Mouse (Mus musculus) gastrocnemius, adult 2 months (tissue): ENCODE measurements at regions not wholly inside any gene's neighbourhood (a gene's known extent, or its start where the extent isn't known, plus 50 kb on each side); places are given as distances from the start of the nearest gene placed in this dataset.

Experiments used
- DNase-seq: peaks from one replicate; pipeline ENCODE4 v3.0.0; 2022
- H3K27ac ChIP-seq: fragments of 200-600 bp; 2 replicates; pipeline ENCODE4 v1.8.1; 2022; ENCODE audit warnings: mild to moderate bottlenecking
- H3K4me3 ChIP-seq: fragments of 200-600 bp; 2 replicates; pipeline ENCODE4 v1.8.1; 2022; ENCODE audit warnings: mild to moderate bottlenecking, moderate library complexity
- CTCF ChIP-seq: fragments of 200-600 bp; IDR thresholded peaks from 2 replicates; pipeline ENCODE4 v1.8.1; 2022; ENCODE audit warnings: antibody characterized with exemption, mild to moderate bottlenecking, moderate library complexity
- intact Hi-C: fragments of 180-260 bp; cut with DNase I; formaldehyde crosslinking; loops from one replicate; pipeline ENCODE4 v1.15.1; 2025

- Histone ChIP-seq H3K27ac (no peak overlapping the region), H3K4me3 (no peak overlapping the region)
- intact Hi-C loops = no loop called here
- DNase-seq = no peak
- TF ChIP-seq CTCF = no peak
These were observed 190.3 kb upstream of the Ppargc1a start for GRCm38 (mm10) chr5:51757864-51758263.

GRCm38 (mm10) chr5:51752024-51752423, 184.5 kb upstream of the Ppargc1a start:
- intact Hi-C loops = no loop called here
- TF ChIP-seq CTCF = no peak

GRCm38 (mm10) chr5:51750456-51750855, 182.9 kb upstream of the Ppargc1a start:
- intact Hi-C loops = no loop called here
- DNase-seq = no peak
- Histone ChIP-seq H3K4me3 (no peak overlapping the region), H3K27ac (no peak overlapping the region)
- no peak for TF ChIP-seq CTCF

More at GRCm38 (mm10) chr5:51752024-51752423, 184.5 kb upstream of the Ppargc1a start:
- DNase-seq = no peak
- no peak overlapping the region for H3K27ac ChIP-seq
- H3K4me3 ChIP-seq = no peak overlapping the region

- no peak overlapping the region for H3K4me3 ChIP-seq
- H3K27ac ChIP-seq = no peak overlapping the region
- DNase-seq = no peak
- intact Hi-C loops = loop anchor here (10.0 kb wide), 1 partner anchor 324 kb away; no protein-coding TSS in a partner anchor
- TF ChIP-seq CTCF = no peak
These were observed 173.4 kb upstream of the Ppargc1a start for GRCm38 (mm10) chr5:51740893-51741292.

- H3K27ac ChIP-seq = no peak overlapping the region
- intact Hi-C loops = no loop called here
- DNase-seq = no peak
- TF ChIP-seq CTCF = no peak
- H3K4me3 ChIP-seq = no peak overlapping the region
These were observed 162.7 kb upstream of the Ppargc1a start for GRCm38 (mm10) chr5:51730241-51730640.

- Histone ChIP-seq H3K27ac (no peak overlapping the region), H3K4me3 (no peak overlapping the region)
- intact Hi-C loops = no loop called here
- no peak for DNase-seq
- no peak for TF ChIP-seq CTCF
These were observed 162.2 kb upstream of the Ppargc1a start for GRCm38 (mm10) chr5:51729771-51730170.

GRCm38 (mm10) chr5:51726762-51727161, 159.2 kb upstream of the Ppargc1a start:
- H3K27ac ChIP-seq = no peak overlapping the region
- H3K4me3 ChIP-seq = no peak overlapping the region
- intact Hi-C loops = no loop called here
- DNase-seq = no peak
- no peak for TF ChIP-seq CTCF

- TF ChIP-seq CTCF = no peak
- intact Hi-C loops = no loop called here
- DNase-seq = no peak
- Histone ChIP-seq H3K4me3 (no peak overlapping the region), H3K27ac (no peak overlapping the region)
These were observed 151.4 kb upstream of the Ppargc1a start for GRCm38 (mm10) chr5:51718911-51719310.

- TF ChIP-seq CTCF = no peak
- intact Hi-C loops = no loop called here
- Histone ChIP-seq H3K4me3 (no peak overlapping the region), H3K27ac (no peak overlapping the region)
- no peak for DNase-seq
These were observed 150.9 kb upstream of the Ppargc1a start for GRCm38 (mm10) chr5:51718451-51718850.

GRCm38 (mm10) chr5:51711860-51712560, 144.5 kb upstream of the Ppargc1a start:
- DNase-seq = no peak
- no peak for TF ChIP-seq CTCF
- Histone ChIP-seq H3K27ac (no peak overlapping the region), H3K4me3 (no peak overlapping the region)
- intact Hi-C loops = no loop called here

GRCm38 (mm10) chr5:51710664-51711063, 143.1 kb upstream of the Ppargc1a start:
- DNase-seq = no peak
- TF ChIP-seq CTCF = no peak
- H3K4me3 ChIP-seq = no peak overlapping the region
- intact Hi-C loops = no loop called here
- H3K27ac ChIP-seq = no peak overlapping the region

- Histone ChIP-seq H3K27ac (no peak overlapping the region), H3K4me3 (no peak overlapping the region)
- TF ChIP-seq CTCF = no peak
- intact Hi-C loops = no loop called here
- DNase-seq = no peak
These were observed 142.0 kb upstream of the Ppargc1a start for GRCm38 (mm10) chr5:51709447-51709991.

GRCm38 (mm10) chr5:51679884-51680283, 112.4 kb upstream of the Ppargc1a start:
- intact Hi-C loops = no loop called here

GRCm38 (mm10) chr5:51671190-51671589, 103.7 kb upstream of the Ppargc1a start:
- intact Hi-C loops = no loop called here

More at GRCm38 (mm10) chr5:51679884-51680283, 112.4 kb upstream of the Ppargc1a start:
- no peak for TF ChIP-seq CTCF
- H3K27ac ChIP-seq = no peak overlapping the region
- DNase-seq = no peak
- no peak overlapping the region for H3K4me3 ChIP-seq

More at GRCm38 (mm10) chr5:51671190-51671589, 103.7 kb upstream of the Ppargc1a start:
- Histone ChIP-seq H3K4me3 (no peak overlapping the region), H3K27ac (no peak overlapping the region)
- no peak for DNase-seq
- no peak for TF ChIP-seq CTCF
